Mouse (Mus musculus) retina, embryonic 14.5 days (tissue): ENCODE results near the gene Timp3.

ENCODE experiments used
- DNase-seq: peaks from one replicate; pipeline ENCODE4 v3.0.0-alpha.2; 2015; ENCODE audit warnings: low spot score

The Timp3 gene

DNA sequence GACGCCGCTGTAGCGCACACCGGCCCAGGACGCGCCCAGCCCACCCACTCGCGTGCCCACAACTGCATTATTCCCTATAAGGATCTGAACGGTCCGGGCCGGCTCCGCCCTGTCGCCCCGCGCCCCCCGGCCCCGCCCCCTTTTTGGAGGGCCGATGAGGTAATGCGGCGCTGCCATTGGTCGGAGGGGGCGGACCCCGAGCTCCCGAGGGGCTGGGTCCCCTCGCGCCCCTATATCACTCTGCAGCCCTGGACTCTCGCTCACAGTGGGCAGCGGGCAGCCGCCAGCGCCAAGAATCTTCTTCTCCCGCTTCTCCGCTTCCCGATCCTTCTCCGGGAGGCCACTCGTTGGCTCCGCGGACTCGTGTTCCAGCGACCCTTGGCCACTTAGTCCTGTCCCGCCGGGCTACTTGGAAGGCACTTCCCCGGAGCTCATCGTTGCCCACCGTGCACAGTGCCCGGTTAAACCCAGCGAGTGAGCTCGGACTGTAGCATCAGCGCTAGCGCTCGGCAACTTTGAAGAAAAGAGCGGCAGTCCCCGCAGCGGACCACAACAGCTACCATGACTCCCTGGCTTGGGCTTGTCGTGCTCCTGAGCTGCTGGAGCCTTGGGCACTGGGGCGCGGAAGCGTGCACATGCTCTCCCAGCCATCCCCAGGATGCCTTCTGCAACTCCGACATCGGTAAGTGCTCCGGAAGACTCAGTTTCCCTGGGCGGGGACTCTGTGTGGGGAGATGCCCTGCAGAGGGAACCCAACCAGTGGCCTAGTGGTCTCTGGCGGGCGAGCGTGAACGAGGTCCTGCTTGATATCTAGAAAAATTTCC is at the start of gene Timp3:
Timp3 (plus strand) TSS at position 80 of the 824 bp plus-strand sequence.
- DNase-seq = peak; percentile 78

GRCm38 (mm10) chr10:86256221-86256620 is 44.0 kb upstream of the Timp3 start:
- DNase-seq = peak; percentile 19

- no peak for DNase-seq
Measured at GRCm38 (mm10) chr10:86257045-86257444, 43.1 kb upstream of the Timp3 start.

- no peak for DNase-seq
Measured at GRCm38 (mm10) chr10:86258046-86258445, 42.1 kb upstream of the Timp3 start.

GRCm38 (mm10) chr10:86258992-86259391 is 41.2 kb upstream of the Timp3 start:
- DNase-seq = no peak

DNA sequence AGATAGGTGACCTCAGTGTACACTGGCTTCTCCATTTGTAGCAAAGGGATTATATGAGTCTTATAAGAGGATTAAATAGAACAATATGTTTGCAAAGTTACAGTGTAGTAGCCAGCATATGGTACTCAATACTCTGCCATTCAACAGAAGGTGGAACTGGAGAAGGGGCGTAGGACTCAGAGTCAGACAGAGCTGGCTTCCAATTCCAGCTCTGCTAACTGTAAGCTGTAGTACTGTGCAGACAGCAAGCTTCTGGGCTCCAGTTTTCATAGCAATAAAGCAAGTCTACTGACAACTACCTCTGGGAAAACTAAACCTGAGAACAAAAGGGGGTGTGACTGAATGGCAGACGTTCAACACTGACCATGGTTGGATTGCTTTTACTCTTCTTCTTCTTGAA is 38.4 kb upstream of the Timp3 start:
- no peak for DNase-seq

DNA sequence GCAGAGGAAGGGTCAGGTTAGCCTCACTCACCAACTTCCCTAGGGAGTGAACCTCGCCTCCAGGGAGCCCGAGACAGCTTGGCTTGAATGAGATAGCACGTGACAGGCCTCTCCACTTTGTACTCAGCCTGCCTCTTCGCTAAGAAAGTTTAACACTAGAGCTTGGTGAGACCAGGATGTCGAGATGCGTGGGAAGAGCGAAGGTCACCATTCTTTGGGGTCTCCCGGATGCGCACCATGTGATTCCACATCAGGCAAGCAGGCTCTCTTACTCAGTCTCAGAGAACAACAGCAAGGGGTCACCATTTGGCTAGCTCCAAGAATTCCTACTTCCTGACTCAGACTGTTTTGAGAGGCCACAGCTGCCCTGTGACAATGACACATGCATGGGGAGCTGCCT is 35.6 kb upstream of the Timp3 start:
- DNase-seq = no peak

DNA sequence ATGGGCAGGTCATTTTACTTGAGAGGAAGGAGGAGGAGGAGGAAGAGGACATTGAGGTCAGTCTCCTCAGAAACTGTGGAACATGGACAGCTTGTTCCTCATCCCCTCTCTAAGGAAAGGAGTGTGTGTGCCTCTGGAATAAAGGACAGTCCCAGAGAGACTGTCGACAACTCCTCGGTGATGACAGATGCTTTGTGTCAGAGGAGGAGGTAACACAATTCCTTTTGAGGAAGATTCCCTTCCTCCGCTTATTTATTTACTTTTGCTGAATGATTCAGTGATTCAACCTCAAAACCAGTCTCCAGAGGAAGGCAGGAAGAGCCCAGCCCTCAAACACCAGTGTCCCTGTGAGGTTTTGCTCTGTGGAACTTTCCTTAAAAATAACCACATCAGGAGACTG is 29.9 kb upstream of the Timp3 start:
- no peak for DNase-seq

- DNase-seq = no peak
Measured at GRCm38 (mm10) chr10:86272826-86273225, 27.3 kb upstream of the Timp3 start.

DNA sequence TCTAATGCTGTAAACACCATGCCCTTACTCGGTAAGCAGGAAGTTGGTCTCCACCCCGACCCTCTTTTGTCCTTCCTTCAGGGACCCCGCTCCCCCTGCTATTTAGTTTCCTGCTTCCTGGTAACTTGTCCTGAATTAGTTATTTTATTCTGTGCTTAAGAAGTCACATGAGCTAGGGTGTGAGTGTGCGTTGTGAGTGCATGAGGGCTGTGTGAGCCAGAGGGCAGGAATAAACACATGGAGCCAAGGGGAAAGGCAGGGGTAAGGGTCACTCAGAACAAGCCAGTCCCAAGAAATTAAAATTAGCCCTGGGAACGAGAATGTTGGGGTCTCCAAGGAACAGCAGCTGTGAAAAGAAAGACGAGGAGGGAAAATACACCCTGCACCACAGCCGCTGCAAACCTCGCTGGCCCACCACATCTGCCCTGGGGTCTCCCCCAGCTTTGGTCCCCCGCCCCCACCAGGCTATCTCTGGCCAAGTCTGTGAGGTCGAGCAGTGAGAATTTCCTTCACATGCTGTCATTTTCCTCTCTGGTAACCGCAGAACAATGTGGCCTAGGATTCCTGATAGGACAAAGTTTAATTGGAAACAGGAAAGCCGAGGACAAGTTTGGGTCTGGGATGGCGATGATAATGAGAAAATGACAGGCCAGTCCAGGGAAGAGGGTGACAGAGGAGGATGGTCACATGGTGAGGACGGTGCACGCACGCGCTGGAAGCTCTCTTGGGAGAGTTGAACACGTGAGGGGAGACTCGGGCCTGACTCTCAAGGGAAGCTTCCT is 26.6 kb upstream of the Timp3 start:
- DNase-seq = no peak

DNA sequence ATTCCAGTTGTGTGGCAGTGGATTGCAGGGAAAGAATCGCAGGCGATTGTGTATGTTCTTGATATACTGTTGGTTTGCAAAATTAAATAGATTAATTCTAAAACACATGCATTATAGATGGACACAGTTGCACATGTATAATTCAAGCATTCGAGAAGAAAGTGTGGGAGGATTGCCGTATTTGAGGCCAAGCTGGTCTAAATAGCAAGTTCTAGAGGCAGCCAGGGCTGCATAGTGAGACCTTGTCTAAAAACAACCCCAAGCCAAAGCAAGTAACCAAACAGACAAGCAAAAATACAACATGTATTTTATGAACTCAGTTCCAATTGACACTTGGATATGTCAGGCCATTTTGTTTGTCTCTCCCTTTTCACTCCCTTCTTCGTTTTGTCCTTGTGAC is 24.6 kb upstream of the Timp3 start:
- no peak for DNase-seq

DNA sequence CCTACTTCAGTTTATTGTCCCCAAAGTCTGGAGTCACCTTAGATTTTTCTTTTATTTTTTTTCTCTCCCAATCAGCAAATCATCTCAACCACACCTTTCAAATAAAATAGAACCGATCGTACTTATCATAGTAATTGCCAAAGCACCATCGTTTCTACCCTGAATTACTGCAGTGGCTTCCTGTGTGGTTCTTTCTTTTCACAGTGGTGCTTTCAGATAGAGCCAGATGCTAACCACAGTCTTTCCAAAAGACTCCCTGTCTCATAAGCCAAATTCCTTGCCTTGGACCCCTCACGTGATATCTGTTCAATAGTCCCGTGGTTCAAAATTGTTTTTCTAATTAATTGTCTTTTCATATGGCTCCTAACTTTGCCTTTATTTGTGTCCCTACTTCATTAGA is 22.8 kb upstream of the Timp3 start:
- no peak for DNase-seq

GRCm38 (mm10) chr10:86278481-86278880 is 21.7 kb upstream of the Timp3 start:
- no peak for DNase-seq

- no peak for DNase-seq
Measured at GRCm38 (mm10) chr10:86279579-86280168, 20.5 kb upstream of the Timp3 start.

DNA sequence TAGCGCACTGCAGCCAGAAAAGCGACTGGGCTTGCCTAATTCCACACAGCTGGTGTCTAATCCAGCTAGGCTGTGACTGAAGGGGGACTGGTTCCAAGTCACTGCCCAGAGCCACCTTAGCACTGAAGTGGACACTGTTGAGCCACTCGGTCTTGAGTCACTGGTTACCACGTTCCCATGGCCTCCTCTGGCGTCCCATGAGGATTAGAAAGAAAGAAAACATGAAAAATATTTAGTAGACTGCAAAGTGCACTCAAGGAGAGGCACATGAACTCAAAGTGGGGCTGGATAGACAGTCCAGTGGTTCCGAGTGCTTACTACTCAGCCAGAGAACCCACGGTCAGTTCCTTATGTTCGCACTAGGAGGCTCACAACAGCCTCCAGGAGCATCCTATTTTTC is 18.9 kb upstream of the Timp3 start:
- no peak for DNase-seq

GRCm38 (mm10) chr10:86286508-86286907 is 13.7 kb upstream of the Timp3 start:
- no peak for DNase-seq

DNA sequence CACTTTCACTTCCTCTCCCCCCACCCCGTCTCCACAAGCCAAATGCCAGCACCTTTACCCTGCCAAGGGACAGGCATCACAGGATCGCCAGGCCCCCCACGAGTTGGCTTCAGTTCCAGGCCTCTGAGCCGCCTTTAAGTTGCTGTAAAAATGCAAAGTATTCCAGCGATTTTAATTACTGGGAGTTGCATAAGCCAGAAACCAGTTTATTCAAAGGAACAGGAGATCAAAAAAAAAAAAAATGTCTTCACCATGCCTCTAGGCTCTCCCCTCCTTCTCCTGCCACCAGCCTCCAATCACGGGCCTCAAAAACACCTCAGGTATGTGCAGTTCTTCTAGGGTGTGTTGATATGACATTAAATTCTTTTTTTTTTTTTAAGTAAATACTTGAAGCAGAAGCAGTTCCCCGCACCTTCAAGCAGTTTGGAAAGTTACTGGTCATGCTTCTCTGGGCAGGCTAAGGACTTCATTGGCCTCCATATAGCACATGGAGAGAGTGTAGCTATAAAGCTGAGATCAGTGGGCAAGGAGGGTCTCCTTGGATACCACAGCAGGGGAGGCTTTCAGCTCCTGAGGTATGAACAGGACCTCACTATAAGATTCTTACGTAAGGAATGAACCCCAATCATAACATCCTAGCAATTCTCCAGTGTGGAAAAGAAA is 9.9 kb upstream of the Timp3 start:
- no peak for DNase-seq

- no peak for DNase-seq
Measured at GRCm38 (mm10) chr10:86293880-86294279, 6.3 kb upstream of the Timp3 start.

DNA sequence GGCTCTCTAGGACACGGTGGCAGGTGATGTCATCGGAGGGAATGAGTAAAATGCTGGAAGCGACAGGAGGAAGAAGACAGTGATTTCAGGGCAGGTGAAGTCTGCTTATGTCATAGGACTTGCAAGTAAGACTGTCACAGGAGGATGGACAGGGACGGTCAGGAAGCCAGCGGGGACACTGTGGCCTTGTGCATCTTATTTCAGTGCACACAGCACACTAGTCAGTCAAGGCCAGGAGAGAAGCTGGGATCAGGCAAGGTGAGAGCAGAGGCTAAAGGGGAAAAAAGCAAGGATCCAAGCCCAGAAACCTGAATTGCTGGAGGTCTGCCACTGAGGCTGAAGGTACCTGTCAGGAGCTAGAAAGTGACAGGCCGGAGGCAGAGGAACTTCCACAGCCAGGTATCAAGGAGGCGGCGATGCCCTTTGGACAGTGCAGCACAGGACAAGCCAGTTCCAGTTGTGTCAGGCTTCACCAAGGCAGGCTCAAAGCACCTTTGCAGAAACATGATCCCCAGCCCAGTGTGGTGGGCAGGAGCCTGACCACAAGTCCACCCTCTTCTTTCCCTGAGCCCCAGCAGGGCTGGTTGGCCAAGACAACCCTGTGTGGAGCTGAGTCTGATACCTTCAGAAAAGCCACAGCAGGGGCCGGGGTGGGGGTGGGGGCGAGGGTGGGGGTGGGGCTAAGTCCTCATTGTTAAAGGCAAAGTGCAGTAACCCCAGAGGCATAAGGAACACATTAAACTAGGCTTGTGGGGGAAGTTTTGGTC is 5.4 kb upstream of the Timp3 start:
- no peak for DNase-seq

- no peak for DNase-seq
Measured at GRCm38 (mm10) chr10:86295454-86296098, 4.6 kb upstream of the Timp3 start.

DNA sequence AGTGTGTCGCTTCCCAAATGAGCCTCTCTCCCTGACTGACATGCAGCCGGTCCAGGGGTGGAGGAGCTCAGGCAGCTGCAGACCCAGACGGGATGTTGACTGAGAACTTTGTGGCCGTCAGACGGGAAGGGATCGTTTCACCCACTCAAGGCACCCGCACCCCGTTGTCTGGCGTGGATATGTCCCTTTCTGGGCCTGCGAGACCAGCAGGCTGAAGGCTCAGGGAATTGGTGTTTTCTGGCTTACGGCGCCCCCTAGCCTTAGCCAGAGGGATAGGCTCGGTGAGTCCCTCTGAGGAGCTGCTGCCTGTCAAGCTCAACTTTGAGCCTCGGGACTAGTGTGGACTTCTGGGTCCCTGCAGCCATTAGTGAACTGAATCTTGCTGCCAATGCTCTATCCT is 4.1 kb upstream of the Timp3 start:
- DNase-seq = peak; percentile 82
